Mouse (Mus musculus) cortical plate, adult 2 months (tissue): ENCODE data around the gene Slit1. TPM values are rescaled to one million over a fixed set of nuclear protein-coding genes. Genes with fewer than 3 reads are reported as not detected.

ENCODE experiments used
- H3K27ac ChIP-seq: fragments of 200-500 bp; 2 replicates; pipeline ENCODE4 v1.5.1; 2012; ENCODE audit warnings: low read length, control low read depth, inconsistent platforms; ENCODE audit not compliant: insufficient read depth
- H3K4me1 ChIP-seq: fragments of 200-500 bp; 2 replicates; pipeline ENCODE4 v1.6.1; 2011; ENCODE audit warnings: low read length; ENCODE audit not compliant: control insufficient read depth, insufficient read depth
- H3K4me3 ChIP-seq: fragments of 200-500 bp; 2 replicates; pipeline ENCODE4 v1.5.1; 2011; ENCODE audit warnings: mild to moderate bottlenecking, low read length, control low read depth; ENCODE audit not compliant: insufficient read depth
- CTCF ChIP-seq: fragments of 200-500 bp; IDR thresholded peaks from 2 replicates; pipeline ENCODE4 v1.5.1; 2011; ENCODE audit warnings: mild to moderate bottlenecking, control low read depth, low read length; ENCODE audit not compliant: insufficient read depth; ENCODE audit errors: extremely low read depth
- POLR2A ChIP-seq: fragments of 200-500 bp; IDR thresholded peaks from 2 replicates; pipeline ENCODE4 v1.6.1; 2011; ENCODE audit warnings: mild to moderate bottlenecking, low read length, control low read depth; ENCODE audit not compliant: insufficient read depth; ENCODE audit errors: extremely low read depth
- polyA plus RNA-seq: library from polyadenylated mRNA; depleted of rRNA; stranded (reverse); fragments of >200 nt; gene quantifications from 2 replicates; pipeline ENCODE4 v1.2.3, GENCODE M21; 2012

Gene Slit1
- polyA plus RNA-seq, 1 experiment: 20.3 TPM

DNA sequence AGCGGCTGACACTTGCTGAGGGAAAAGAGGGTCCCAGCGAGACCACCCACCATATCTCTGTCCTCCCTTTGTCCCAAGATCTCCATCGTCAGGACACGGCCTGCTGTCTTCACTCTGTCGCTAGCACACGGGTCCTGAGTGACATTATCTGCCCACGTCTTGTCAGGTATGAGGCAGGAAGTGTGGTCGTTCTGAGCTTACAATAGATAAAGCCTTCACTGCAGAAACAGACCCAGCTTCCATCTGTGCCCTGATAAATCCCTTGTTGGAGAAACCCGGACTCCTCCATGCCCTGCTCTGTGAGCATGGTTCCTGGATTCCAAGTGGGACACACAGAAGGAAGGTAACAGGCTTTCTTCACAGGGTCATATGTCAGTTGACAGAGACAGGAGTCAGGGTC is 48.9 kb downstream of the Slit1 start:
- TF ChIP-seq CTCF (no peak), POLR2A (no peak)
- Histone ChIP-seq H3K27ac (0 out of 2 replicates have a peak overlapping the region, but pooled peaks have one; percentile 9), H3K4me3 (no peak overlapping the region), H3K4me1 (peaks cover 20% of the 10 kb centered on the region)

DNA sequence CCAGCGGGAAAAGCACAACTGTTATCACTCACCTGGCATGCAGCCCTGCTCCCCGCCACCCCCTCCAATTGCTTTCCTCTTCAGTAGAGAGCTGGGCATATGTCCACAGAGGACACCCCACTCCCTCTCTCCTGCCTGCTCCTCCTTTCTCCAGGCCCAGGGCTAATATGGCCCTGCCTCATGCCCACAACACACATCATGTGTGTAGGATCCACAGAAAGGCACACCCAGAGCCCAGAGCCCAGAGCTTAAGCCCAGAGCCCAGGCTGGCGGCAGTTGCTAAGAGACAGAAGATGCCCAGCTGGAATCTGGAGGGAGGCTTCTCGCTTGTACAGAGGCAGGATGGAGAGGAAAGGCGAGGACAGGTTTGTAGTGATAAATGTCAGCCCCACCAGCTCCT is 49.7 kb downstream of the Slit1 start:
- H3K27ac ChIP-seq: no peak overlapping the region
- H3K4me3 ChIP-seq: no peak overlapping the region
- no peak for TF ChIP-seq POLR2A
- no peak for TF ChIP-seq CTCF
- H3K4me1 ChIP-seq: peaks cover 20% of the 10 kb centered on the region

DNA sequence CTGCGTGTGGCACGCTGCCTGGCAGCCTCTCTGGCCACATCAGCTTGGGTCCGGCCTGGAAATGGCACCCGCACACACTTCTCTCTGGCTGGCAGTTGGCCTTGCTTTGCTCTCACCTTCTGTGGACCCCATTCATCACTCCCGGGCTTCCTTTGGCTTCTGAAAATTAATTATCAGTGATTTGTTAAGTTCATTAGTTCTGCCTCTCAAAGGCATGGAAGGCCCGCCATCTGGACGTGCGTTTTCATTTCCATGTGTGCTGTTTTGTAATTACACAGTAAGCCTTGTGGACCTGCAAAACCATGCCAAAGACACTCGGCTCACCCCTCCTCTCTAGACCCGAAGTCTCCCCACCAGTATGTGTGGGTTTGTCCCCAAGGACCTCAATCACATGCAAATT is 53.4 kb downstream of the Slit1 start:
- Histone ChIP-seq H3K4me3 (no peak overlapping the region), H3K27ac (no peak overlapping the region), H3K4me1 (peaks cover 16% of the 10 kb centered on the region)
- no peak for TF ChIP-seq POLR2A

DNA sequence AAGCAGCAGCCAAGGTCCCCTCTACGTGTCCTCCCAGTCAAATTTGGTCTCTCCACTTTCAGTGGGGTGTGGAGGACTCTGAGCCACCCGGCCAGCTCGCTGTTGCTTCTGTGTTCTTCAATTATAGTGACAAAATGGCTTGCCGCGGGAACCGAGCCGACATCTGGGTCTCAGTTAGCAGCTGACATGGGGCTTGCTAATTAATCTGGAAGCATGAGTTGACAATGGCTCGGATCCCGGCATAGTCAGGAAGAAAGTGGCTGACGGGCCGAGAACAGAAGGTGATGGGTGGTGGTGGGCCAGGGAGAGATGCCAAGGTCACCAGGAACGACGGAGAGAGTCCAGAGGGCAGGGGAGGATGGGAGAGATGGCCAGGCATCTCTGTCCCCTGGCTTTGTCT is 55.2 kb downstream of the Slit1 start:
- TF ChIP-seq CTCF: no peak
- TF ChIP-seq POLR2A: no peak
- Histone ChIP-seq H3K4me1 (peaks cover 9% of the 10 kb centered on the region), H3K27ac (no peak overlapping the region)

DNA sequence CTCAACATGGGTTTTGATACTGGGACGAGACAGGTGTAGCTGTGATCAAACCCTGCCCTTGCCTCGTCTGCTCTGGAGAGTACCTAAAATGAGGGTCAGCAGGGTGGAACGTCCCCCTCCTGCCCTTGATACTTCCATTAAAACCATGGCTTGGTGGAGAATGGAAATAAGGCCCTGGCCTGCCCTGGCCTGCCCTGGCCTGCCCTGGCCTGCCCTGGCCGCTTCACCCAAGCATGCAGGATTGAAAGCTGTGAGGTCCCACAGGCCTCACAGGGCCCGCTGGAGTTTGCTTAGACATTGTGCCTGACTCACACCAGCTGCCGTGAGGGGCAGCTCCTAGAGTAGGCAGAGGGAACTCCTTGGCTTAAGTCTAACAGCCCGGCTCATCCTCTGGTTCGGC is 55.6 kb downstream of the Slit1 start:
- Histone ChIP-seq H3K27ac (no peak overlapping the region), H3K4me3 (no peak overlapping the region), H3K4me1 (peaks cover 9% of the 10 kb centered on the region)
- TF ChIP-seq POLR2A (no peak), CTCF (no peak)

More for the DNA sequence above, 55.2 kb downstream of the Slit1 start:
- H3K4me3 ChIP-seq: no peak overlapping the region

DNA sequence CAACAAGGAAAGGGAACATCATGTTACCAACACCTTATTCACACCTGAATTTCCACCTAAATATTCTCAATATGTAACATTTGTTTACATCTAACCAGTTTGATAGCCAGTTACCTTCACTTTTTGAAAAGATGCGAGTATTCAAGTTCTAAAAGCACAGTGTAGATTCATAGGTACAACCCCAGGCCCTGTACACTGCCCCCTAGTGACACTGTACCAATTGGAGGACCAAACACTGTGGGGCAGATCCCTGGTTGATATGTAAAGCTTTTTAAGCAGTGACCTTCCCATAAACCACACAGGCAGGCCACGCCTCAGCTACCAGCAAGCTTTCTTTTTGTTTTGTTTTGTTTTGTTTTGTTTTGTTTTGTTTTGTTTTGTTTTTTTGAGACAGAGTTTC is 57.3 kb downstream of the Slit1 start:
- TF ChIP-seq POLR2A (no peak), CTCF (0 out of 2 replicates have a peak, but pooled peaks have one; percentile 7)
- peaks cover 9% of the 10 kb centered on the region for H3K4me1 ChIP-seq
- no peak overlapping the region for H3K27ac ChIP-seq
- no peak overlapping the region for H3K4me3 ChIP-seq

DNA sequence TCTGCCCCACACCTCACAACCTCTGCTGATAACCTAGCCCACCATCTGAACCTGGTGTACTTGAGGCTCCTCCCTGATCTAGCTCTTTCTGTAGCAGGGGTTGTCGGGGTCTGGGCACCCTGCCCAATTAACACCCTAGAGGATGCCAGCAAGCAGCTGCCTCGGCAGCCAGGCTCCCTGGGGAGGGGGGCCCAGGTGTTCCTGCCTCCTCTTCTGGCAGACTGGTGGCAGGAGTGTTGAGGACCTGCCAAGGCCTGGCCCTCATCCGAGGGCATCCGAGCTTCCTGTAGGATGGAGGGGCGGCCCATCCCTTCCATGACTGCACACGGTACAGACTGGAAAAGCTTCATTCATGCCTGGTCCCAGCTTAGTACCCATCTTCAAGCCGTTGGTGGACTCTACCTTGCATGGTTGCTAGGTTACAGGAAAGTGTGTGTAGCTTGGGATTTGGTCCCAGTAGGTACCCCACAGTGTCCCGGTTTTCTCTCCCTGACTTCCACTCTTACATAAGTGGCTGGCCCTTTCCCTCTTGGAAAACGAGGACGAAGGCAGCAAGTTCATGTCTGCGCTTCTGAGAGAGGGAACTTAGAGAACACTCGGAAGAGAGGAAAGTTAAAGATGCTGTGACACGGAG is 57.9 kb downstream of the Slit1 start:
- no peak for TF ChIP-seq POLR2A
- TF ChIP-seq CTCF: no peak
- H3K4me1 ChIP-seq: peaks cover 9% of the 10 kb centered on the region

DNA sequence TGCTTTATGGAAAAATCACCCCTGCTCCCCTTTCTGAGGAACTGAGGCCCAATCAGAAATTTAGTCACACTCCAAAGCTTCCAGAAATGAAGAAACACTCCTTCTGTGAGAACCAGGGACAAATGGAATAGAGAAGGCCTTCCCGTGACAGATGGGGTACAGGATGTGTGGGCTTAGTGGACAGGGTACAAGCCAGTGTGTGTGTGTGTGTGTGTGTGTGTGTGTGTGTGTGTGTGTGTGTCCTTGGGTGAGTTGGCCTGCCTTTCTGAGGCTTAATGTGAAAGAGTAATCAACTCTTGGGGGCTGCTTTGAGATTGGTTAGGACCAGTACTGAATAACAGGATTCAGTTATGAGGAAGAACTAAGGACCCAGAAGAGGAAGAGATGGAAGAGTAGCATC is 58.6 kb downstream of the Slit1 start:
- Histone ChIP-seq H3K4me3 (no peak overlapping the region), H3K4me1 (peaks cover 9% of the 10 kb centered on the region), H3K27ac (no peak overlapping the region)
- TF ChIP-seq CTCF (no peak), POLR2A (no peak)

More for the DNA sequence above, 57.9 kb downstream of the Slit1 start:
- Histone ChIP-seq H3K4me3 (no peak overlapping the region), H3K27ac (no peak overlapping the region)

DNA sequence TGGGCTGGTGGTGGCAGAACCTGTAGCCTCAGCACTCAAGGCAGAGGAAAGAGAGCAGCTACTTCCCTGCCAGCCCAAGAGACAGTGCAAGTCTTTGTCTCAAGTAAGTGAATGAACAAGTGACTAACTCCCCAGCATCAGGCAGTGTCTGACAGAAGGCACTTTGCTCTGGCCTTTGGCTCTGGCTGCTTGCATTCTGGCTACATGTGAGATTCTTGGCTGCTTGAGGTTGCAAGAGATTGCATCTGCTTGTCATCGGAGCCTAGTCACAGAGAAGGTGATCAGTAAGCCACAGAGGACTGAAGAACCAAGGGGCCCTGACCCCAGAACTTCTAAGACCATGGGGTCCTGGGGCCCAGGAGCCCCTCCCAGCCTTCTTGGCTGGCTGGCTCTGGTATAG is 59.5 kb downstream of the Slit1 start:
- TF ChIP-seq POLR2A (no peak), CTCF (no peak)
- peaks cover 9% of the 10 kb centered on the region for H3K4me1 ChIP-seq
- no peak overlapping the region for H3K27ac ChIP-seq
- no peak overlapping the region for H3K4me3 ChIP-seq

DNA sequence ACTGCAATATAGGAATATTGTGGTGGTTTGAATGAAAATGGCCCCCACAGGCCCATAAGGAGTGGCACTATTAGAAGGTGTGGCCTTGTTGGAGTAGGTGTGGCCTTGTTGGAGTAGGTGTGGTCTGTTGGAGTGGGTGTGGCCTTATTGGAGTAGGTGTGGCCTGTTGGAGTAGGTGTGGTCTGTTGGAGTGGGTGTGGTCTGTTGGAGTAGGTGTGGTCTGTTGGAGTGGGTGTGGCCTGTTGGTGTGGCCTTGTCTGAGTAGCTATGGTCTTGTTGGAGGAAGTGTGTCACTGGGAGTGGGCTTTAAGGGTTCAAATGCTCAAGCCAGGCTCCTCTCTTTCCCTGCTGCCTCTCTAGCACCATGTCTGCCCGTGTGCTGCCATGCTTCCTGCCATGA is 63.2 kb downstream of the Slit1 start:
- Histone ChIP-seq H3K4me1 (peaks cover 4% of the 10 kb centered on the region), H3K27ac (no peak overlapping the region), H3K4me3 (no peak overlapping the region)
- TF ChIP-seq CTCF (no peak), POLR2A (no peak)
